Mouse (Mus musculus) forebrain, postnatal 0 days (tissue): ENCODE measurements around the gene Wnt7b. TPM values are rescaled to one million over a fixed set of nuclear protein-coding genes. Genes with fewer than 3 reads are reported as not detected.

Source experiments
- ATAC-seq: fragments of 200-750 bp; cut with Nextera tagmentation; 2 replicates; pipeline ENCODE4 v1.8.0; 2017; ENCODE audit warnings: mild to moderate bottlenecking, moderate library complexity
- DNase-seq: peaks from one replicate; pipeline ENCODE4 v3.0.0-alpha.2; 2015
- H3K27ac ChIP-seq: fragments of 300-500 bp; sonication (generic); 2 replicates; pipeline ENCODE4 v1.5.1; 2014; ENCODE audit warnings: low read depth, mild to moderate bottlenecking, antibody characterized with exemption, low read length, moderate library complexity, mixed read lengths
- H3K27me3 ChIP-seq: fragments of 300-500 bp; sonication (generic); 2 replicates; pipeline ENCODE4 v1.6.1; 2014; ENCODE audit warnings: mild to moderate bottlenecking, low read length, mixed read lengths; ENCODE audit not compliant: insufficient read depth
- H3K36me3 ChIP-seq: fragments of 300-500 bp; sonication (generic); 2 replicates; pipeline ENCODE4 v1.6.1; 2014; ENCODE audit warnings: mild to moderate bottlenecking, moderate library complexity; ENCODE audit not compliant: insufficient read depth
- H3K4me1 ChIP-seq: fragments of 300-500 bp; sonication (generic); 2 replicates; pipeline ENCODE4 v1.6.1; 2014; ENCODE audit warnings: antibody characterized with exemption; ENCODE audit not compliant: insufficient read depth
- H3K4me2 ChIP-seq: fragments of 300-500 bp; sonication (generic); 2 replicates; pipeline ENCODE4 v1.6.1; 2014; ENCODE audit warnings: low read depth, mild to moderate bottlenecking, moderate library complexity
- H3K4me3 ChIP-seq: fragments of 300-500 bp; sonication (generic); 2 replicates; pipeline ENCODE4 v1.5.1; 2014; ENCODE audit warnings: low read depth, low read length, mixed read lengths
- H3K9ac ChIP-seq: fragments of 300-500 bp; sonication (generic); 2 replicates; pipeline ENCODE4 v1.6.1; 2014; ENCODE audit warnings: mild to moderate bottlenecking
- H3K9me3 ChIP-seq: fragments of 300-500 bp; sonication (generic); 2 replicates; pipeline ENCODE4 v1.6.1; 2016; ENCODE audit warnings: low read length
- CTCF ChIP-seq: sonication (generic); IDR thresholded peaks from 2 replicates; pipeline ENCODE4 v1.5.1; 2016; ENCODE audit warnings: antibody characterized with exemption, control low read depth, low read depth
- WGBS: fragments of 180-500 bp; shearing (Covaris S2); extraction: QIAGEN DNeasy Blood & Tissue Kit; methylation state at CpG from one replicate; pipeline ENCODE4 v1.1.7; 2014; 5-methylcytosine and 5-hydroxymethylcytosine counted together
- polyA plus RNA-seq: library from polyadenylated mRNA; unstranded; fragments of >200 nt; fragmentation: Nextera tagmentation; extraction: Ambion mirVana; gene quantifications from 2 replicates; pipeline ENCODE4 v1.2.1, GENCODE M21; 2015
- total RNA-seq: library from RNA; depleted of rRNA; stranded (reverse); fragments of >200 nt; gene quantifications from 2 replicates; pipeline ENCODE4 v1.2.3, GENCODE M21; 2014

Gene Wnt7b
- total and polyA plus RNA-seq, 2 experiments from 2014 or later = 54.0 to 59.3 TPM

- Histone ChIP-seq H3K36me3 (no peaks in the 10 kb centered on the region), H3K4me2 (peak overlapping the region; percentile 98), H3K27me3 (peaks cover 17% of the 10 kb centered on the region), H3K4me3 (no peak overlapping the region), H3K9ac (no peak overlapping the region), H3K9me3 (no peaks in the 10 kb centered on the region), H3K4me1 (no peaks in the 10 kb centered on the region), H3K27ac (no peak overlapping the region)
- peak; percentile 99 for TF ChIP-seq CTCF
- WGBS = under 1% methylated on average over 8 of the region's 8 CpGs
- peak; percentile 94 for DNase-seq
- peak; percentile 92 for ATAC-seq
Observed at GRCm38 (mm10) chr15:85583024-85583423, 751 bp upstream of the Wnt7b start.

GRCm38 (mm10) chr15:85581563-85582064, 659 bp downstream of the Wnt7b start:
- ATAC-seq (no peak), DNase-seq (no peak)
- under 1% methylated on average over 48 of the region's 67 CpGs for WGBS
- TF ChIP-seq CTCF = no peak
- Histone ChIP-seq H3K27me3 (peaks cover 17% of the 10 kb centered on the region), H3K36me3 (no peaks in the 10 kb centered on the region), H3K4me1 (no peaks in the 10 kb centered on the region), H3K9ac (peak overlapping the region; percentile 62), H3K9me3 (no peaks in the 10 kb centered on the region), H3K27ac (peak overlapping the region; percentile 70), H3K4me2 (peak overlapping the region; percentile 98), H3K4me3 (peak overlapping the region; percentile 69)

GRCm38 (mm10) chr15:85580934-85581562, 1.2 kb downstream of the Wnt7b start:
- Histone ChIP-seq H3K4me3 (peak overlapping the region; percentile 69), H3K9ac (peak overlapping the region; percentile 62), H3K9me3 (no peaks in the 10 kb centered on the region), H3K4me2 (peak overlapping the region; percentile 98), H3K36me3 (no peaks in the 10 kb centered on the region), H3K4me1 (0 out of 2 replicates have a peak, but pooled peaks cover 4% of the 10 kb centered on the region), H3K27ac (peak overlapping the region; percentile 70), H3K27me3 (peaks cover 17% of the 10 kb centered on the region)
- WGBS = 4% methylated on average over 50 of the region's 66 CpGs
- DNase-seq (no peak), ATAC-seq (no peak)
- TF ChIP-seq CTCF = no peak

GRCm38 (mm10) chr15:85580483-85580882, 1.8 kb downstream of the Wnt7b start:
- Histone ChIP-seq H3K36me3 (no peaks in the 10 kb centered on the region), H3K27me3 (peaks cover 17% of the 10 kb centered on the region), H3K4me1 (0 out of 2 replicates have a peak, but pooled peaks cover 5% of the 10 kb centered on the region), H3K9me3 (no peaks in the 10 kb centered on the region), H3K27ac (peak overlapping the region; percentile 70; the same call in 1 of the 2 replicates), H3K4me2 (peak overlapping the region; percentile 98), H3K4me3 (peak overlapping the region; percentile 69), H3K9ac (peak overlapping the region; percentile 62)
- no peak for DNase-seq
- ATAC-seq = no peak
- 2% methylated on average over 39 of the region's 47 CpGs for WGBS
- no peak for TF ChIP-seq CTCF

GRCm38 (mm10) chr15:85577583-85578460, 4.5 kb downstream of the Wnt7b start:
- Histone ChIP-seq H3K4me1 (0 out of 2 replicates have a peak, but pooled peaks cover 5% of the 10 kb centered on the region), H3K27me3 (peaks cover 17% of the 10 kb centered on the region), H3K36me3 (no peaks in the 10 kb centered on the region), H3K9me3 (no peaks in the 10 kb centered on the region), H3K9ac (peak overlapping the region; percentile 51), H3K27ac (peak overlapping the region; percentile 74), H3K4me3 (peak overlapping the region; percentile 44), H3K4me2 (peak overlapping the region; percentile 98)
- DNase-seq (peak; percentile 72), ATAC-seq (peak; percentile 41)
- 2% methylated on average over 54 of the region's 54 CpGs for WGBS
- peak; percentile 52 for TF ChIP-seq CTCF

GRCm38 (mm10) chr15:85576511-85577440, 5.5 kb downstream of the Wnt7b start:
- no peak for DNase-seq
- Histone ChIP-seq H3K4me1 (0 out of 2 replicates have a peak, but pooled peaks cover 5% of the 10 kb centered on the region), H3K27ac (peak overlapping the region; percentile 74)

More at GRCm38 (mm10) chr15:85576511-85577440, 5.5 kb downstream of the Wnt7b start:
- no peaks in the 10 kb centered on the region for H3K36me3 ChIP-seq
- 0 out of 2 replicates have a peak, but pooled peaks have one; percentile 37 for ATAC-seq
- H3K27me3 ChIP-seq = peaks cover 16% of the 10 kb centered on the region
- peak overlapping the region; percentile 51 for H3K9ac ChIP-seq
- H3K9me3 ChIP-seq = no peaks in the 10 kb centered on the region
- 1% methylated on average over 59 of the region's 61 CpGs for WGBS
- H3K4me2 ChIP-seq = peak overlapping the region; percentile 98
- H3K4me3 ChIP-seq = peak overlapping the region; percentile 44
- no peak for TF ChIP-seq CTCF
